Comparison of ENCODE assay signal across 8 mouse cellular contexts in genomic region chr7:44589946-44590345, GRCm38 (mm10). TPM values are rescaled to one million over a fixed set of nuclear protein-coding genes. Genes with fewer than 3 reads are reported as not detected.
DNase-seq lines count a peak whose midpoint lies in the region; ATAC-seq lines count a peak whose summit lies in the region.

No protein-coding gene starts in this region.

- peaks cover 77% of the 10 kb centered on the region for H3K4me1 ChIP-seq in hindbrain, embryonic 10.5 days (replicated peaks)
- peaks cover 53% of the 10 kb centered on the region for H3K4me1 ChIP-seq in limb, embryonic 15.5 days

- 1% methylated on average over 13 of the region's 13 CpGs for WGBS in hindbrain, embryonic 10.5 days
- 2% methylated on average over 13 of the region's 13 CpGs for WGBS in limb, embryonic 15.5 days

- no peaks in the 10 kb centered on the region for H3K36me3 ChIP-seq in hindbrain, embryonic 10.5 days
- H3K36me3 ChIP-seq in limb, embryonic 15.5 days, result no peaks in the 10 kb centered on the region

- H3K9ac ChIP-seq in limb, embryonic 15.5 days, result no peak overlapping the region

- peak; percentile 35 to 55 for DNase-seq in left cerebral cortex, postnatal 10 days (ENCODE audit: extremely low spot score in 1 of 2, low spot score in 2 of 2)
- no peak for DNase-seq in left cerebral cortex, adult 8-10 months (ENCODE audit: low spot score in 2 of 2)
- peak; percentile 82 for DNase-seq in cerebellum, adult 9-10 months
- DNase-seq in hindbrain, embryonic 10.5 days (ENCODE audit: low spot score), result peak; percentile 28
- DNase-seq in urinary bladder, adult 18-20 months (ENCODE audit: low spot score in 2 of 2), result no peak
- DNase-seq in urinary bladder, adult 2 months (ENCODE audit: low spot score), result no peak
- no peak for DNase-seq in adipocyte (ENCODE audit: low spot score)

- H3K4me3 ChIP-seq in hindbrain, embryonic 10.5 days, result peak overlapping the region; percentile 67
- peak overlapping the region; percentile 57 for H3K4me3 ChIP-seq in limb, embryonic 15.5 days

- intact Hi-C loops in left cerebral cortex, postnatal 10 days (cut with DNase I), result no loop called here

- no peak for ATAC-seq in limb, embryonic 15.5 days (ENCODE audit: insufficient number of reproducible peaks, low FRiP score, low TSS enrichment, low read depth)

- peaks cover 85% of the 10 kb centered on the region for H3K27me3 ChIP-seq in hindbrain, embryonic 10.5 days (ENCODE audit: insufficient read depth, poor library complexity, severe bottlenecking)
- H3K27me3 ChIP-seq in limb, embryonic 15.5 days, result peaks cover 92% of the 10 kb centered on the region

- peak overlapping the region; percentile 73 for H3K27ac ChIP-seq in hindbrain, embryonic 10.5 days
- no peak overlapping the region for H3K27ac ChIP-seq in limb, embryonic 15.5 days

- H3K9me3 ChIP-seq in hindbrain, embryonic 10.5 days, result no peaks in the 10 kb centered on the region
- H3K9me3 ChIP-seq in limb, embryonic 15.5 days, result no peaks in the 10 kb centered on the region

- peak overlapping the region; percentile 99 for H3K4me2 ChIP-seq in limb, embryonic 15.5 days

RNA-seq across cellular contexts. Expression of gene Kcnc3, which starts 0.5 kb away (rescaled TPM):
- 10 to 100 TPM; 48.5 to 55.4 TPM for total RNA-seq in left cerebral cortex, postnatal 10 days (2021)
- 10 to 100 TPM; 85.4 to 98.3 (median 97.3) TPM for total RNA-seq in left cerebral cortex, adult 8-10 months (2022)
- polyA plus RNA-seq in hindbrain, embryonic 10.5 days (2016; fragmentation: Nextera tagmentation; extraction: Ambion mirVana), result 1.3 and 1.5 TPM in 2 replicates
- 0.16 and 0.20 TPM in 2 replicates for polyA plus RNA-seq in limb, embryonic 15.5 days (2015; fragmentation: Nextera tagmentation; extraction: Ambion mirVana)
- polyA plus RNA-seq in urinary bladder, adult 2 months (2012; rRNA removed), result 0.43 and 1.1 TPM in 2 replicates

RNA-seq across cellular contexts. Expression of gene Napsa, which starts 17.8 kb away (rescaled TPM):
- under 1 TPM in 1 of 2 experiments, not detected in 1; 0.32 TPM for total RNA-seq in left cerebral cortex, postnatal 10 days (2021)
- total RNA-seq in left cerebral cortex, adult 8-10 months (2022), result not detected
- polyA plus RNA-seq in hindbrain, embryonic 10.5 days (2016; fragmentation: Nextera tagmentation; extraction: Ambion mirVana), result 0.38 and 0.86 TPM in 2 replicates
- polyA plus RNA-seq in limb, embryonic 15.5 days (2015; fragmentation: Nextera tagmentation; extraction: Ambion mirVana), result 2.1 and 3.6 TPM in 2 replicates
- 5.3 TPM in 2 replicates for polyA plus RNA-seq in urinary bladder, adult 2 months (2012; rRNA removed)

RNA-seq across cellular contexts. Expression of gene Nr1h2, which starts 36.2 kb away (rescaled TPM):
- 10 to 100 TPM; 49.6 to 53.6 TPM for total RNA-seq in left cerebral cortex, postnatal 10 days (2021)
- total RNA-seq in left cerebral cortex, adult 8-10 months (2022), result 10 to 100 TPM; 61.1 to 71.4 (median 64.3) TPM
- polyA plus RNA-seq in hindbrain, embryonic 10.5 days (2016; fragmentation: Nextera tagmentation; extraction: Ambion mirVana), result 83.2 and 94.9 TPM in 2 replicates
- polyA plus RNA-seq in limb, embryonic 15.5 days (2015; fragmentation: Nextera tagmentation; extraction: Ambion mirVana), result 71.9 and 79.8 TPM in 2 replicates
- polyA plus RNA-seq in urinary bladder, adult 2 months (2012; rRNA removed), result 89.0 and 106 TPM in 2 replicates

RNA-seq across cellular contexts. Expression of gene Pold1, which starts 41.3 kb away (rescaled TPM):
- 1 to 10 TPM; 6.9 to 7.2 TPM for total RNA-seq in left cerebral cortex, postnatal 10 days (2021)
- total RNA-seq in left cerebral cortex, adult 8-10 months (2022), result 10 to 100 TPM; 10.5 to 13.8 (median 12.8) TPM
- 133 and 161 TPM in 2 replicates for polyA plus RNA-seq in hindbrain, embryonic 10.5 days (2016; fragmentation: Nextera tagmentation; extraction: Ambion mirVana)
- 75.7 and 83.6 TPM in 2 replicates for polyA plus RNA-seq in limb, embryonic 15.5 days (2015; fragmentation: Nextera tagmentation; extraction: Ambion mirVana)
- 15.8 and 19.7 TPM in 2 replicates for polyA plus RNA-seq in urinary bladder, adult 2 months (2012; rRNA removed)

RNA-seq across cellular contexts. Expression of gene Spib, which starts 58.1 kb away (rescaled TPM):
- total RNA-seq in left cerebral cortex, postnatal 10 days (2021), result under 1 TPM in 1 of 2 experiments, not detected in 1; 0.13 TPM
- under 1 TPM in 1 of 4 experiments, not detected in 3; 0.22 TPM for total RNA-seq in left cerebral cortex, adult 8-10 months (2022)
- 0.09 TPM in 1 of 2 replicates, not detected in the other for polyA plus RNA-seq in hindbrain, embryonic 10.5 days (2016; fragmentation: Nextera tagmentation; extraction: Ambion mirVana)
- 0.70 and 0.72 TPM in 2 replicates for polyA plus RNA-seq in limb, embryonic 15.5 days (2015; fragmentation: Nextera tagmentation; extraction: Ambion mirVana)
- polyA plus RNA-seq in urinary bladder, adult 2 months (2012; rRNA removed), result 0.38 and 0.41 TPM in 2 replicates

Comparison
In these comparisons a context has a peak if more than half of its experiments do, and no peak if none do; other contexts are left out.
1. DNase-seq: peak in left cerebral cortex, postnatal 10 days (2 of 2), cerebellum, adult 9-10 months (single experiment) and hindbrain, embryonic 10.5 days (single experiment); none in left cerebral cortex, adult 8-10 months (0 of 2), urinary bladder, adult 18-20 months (0 of 2), urinary bladder, adult 2 months (single experiment) and adipocyte (single experiment).